In genomic region chr7:44312484-44312883, GRCm38 (mm10) we compare ENCODE assay signal across 35 mouse cellular contexts. TPM values are rescaled to one million over a fixed set of nuclear protein-coding genes. Genes with fewer than 3 reads are reported as not detected.
DNase-seq lines count a peak whose midpoint lies in the region; ATAC-seq and TF ChIP-seq lines count a peak whose summit lies in the region.
"Had no signal": no experiment of that assay in that cellular context is flagged by ENCODE, and none has a peak within 500 bp of the region (broad histone marks: within the 10 kb centered on the region; RNA-seq: fewer than 3 reads in every experiment).

No protein-coding gene starts in this region.

- 0 out of 2 replicates have a peak, but pooled peaks cover 11% of the 10 kb centered on the region for H3K27me3 ChIP-seq in hindbrain, embryonic 13.5 days
- peaks cover 29% of the 10 kb centered on the region; the same call in 1 of the 2 replicates for H3K27me3 ChIP-seq in hindbrain, embryonic 12.5 days
- no peaks in the 10 kb centered on the region for H3K27me3 ChIP-seq in midbrain, embryonic 15.5 days (replicated peaks)
- no peaks in the 10 kb centered on the region for H3K27me3 ChIP-seq in midbrain, embryonic 14.5 days (ENCODE audit: control insufficient read depth, insufficient read depth, low read length)
- peaks cover 64% of the 10 kb centered on the region for H3K27me3 ChIP-seq in forebrain, embryonic 10.5 days (ENCODE audit: poor library complexity, severe bottlenecking)
- H3K27me3 ChIP-seq: stomach, embryonic 15.5 days had no signal

- DNase-seq in left cerebral cortex, adult 2 months (ENCODE audit: extremely low spot score in 1 of 2, low spot score in 2 of 2), result no peak
- no peak for DNase-seq in left cerebral cortex, postnatal 36 days (ENCODE audit: low spot score in 2 of 2)
- DNase-seq in midbrain, embryonic 14.5 days, result no peak
- no peak for DNase-seq in forebrain, embryonic 10.5 days (ENCODE audit: extremely low spot score, low spot score)
- DNase-seq: adrenal gland, postnatal 25 days; cerebellum, adult 9-10 months; gastrocnemius, postnatal 10 days; lung, embryonic 14.5 days; right cerebral cortex, postnatal 25 days; thymus, postnatal 14 days had no signal

- ATAC-seq in hindbrain, embryonic 13.5 days (ENCODE audit: low FRiP score), result no peak
- ATAC-seq in hindbrain, embryonic 12.5 days (ENCODE audit: low FRiP score), result no peak
- no peak for ATAC-seq in midbrain, embryonic 15.5 days (replicated peaks)
- no peak for ATAC-seq in midbrain, embryonic 14.5 days (ENCODE audit: low FRiP score, low TSS enrichment)
- ATAC-seq: hindbrain, embryonic 16.5 days; intestine, embryonic 15.5 days had no signal

- TF ChIP-seq POLR2A in olfactory bulb, adult 2 months (IDR thresholded peaks at IDR 0.05; ENCODE audit: insufficient read depth, low read depth, low read length), result no peak

- peak overlapping the region; percentile 89; the same call in 1 of the 2 replicates for H3K4me2 ChIP-seq in hindbrain, embryonic 13.5 days
- no peak overlapping the region for H3K4me2 ChIP-seq in hindbrain, embryonic 12.5 days (replicated peaks)
- H3K4me2 ChIP-seq in midbrain, embryonic 15.5 days, result peak overlapping the region; percentile 92; the same call in 1 of the 2 replicates
- H3K4me2 ChIP-seq in midbrain, embryonic 14.5 days (ENCODE audit: low read length), result no peak overlapping the region; the same call in 1 of the 2 replicates
- H3K4me2 ChIP-seq: intestine, embryonic 15.5 days; liver, embryonic 15.5 days; lung, embryonic 14.5 days; stomach, embryonic 15.5 days had no signal

- no peak for TF ChIP-seq CTCF in left cerebral cortex, adult 2 months (IDR thresholded peaks at IDR 0.05)
- TF ChIP-seq CTCF in olfactory bulb, adult 2 months (IDR thresholded peaks at IDR 0.05; ENCODE audit: insufficient read depth, low read depth, low read length), result no peak

- H3K36me3 ChIP-seq in hindbrain, embryonic 13.5 days, result peaks cover 46% of the 10 kb centered on the region
- H3K36me3 ChIP-seq in hindbrain, embryonic 12.5 days, result peaks cover 9% of the 10 kb centered on the region; the same call in 1 of the 2 replicates
- H3K36me3 ChIP-seq in midbrain, embryonic 15.5 days (replicated peaks), result peaks cover 33% of the 10 kb centered on the region; the same call in 1 of the 2 replicates
- peaks cover 41% of the 10 kb centered on the region for H3K36me3 ChIP-seq in midbrain, embryonic 14.5 days (ENCODE audit: control insufficient read depth, insufficient read depth, low read length)
- peaks cover 16% of the 10 kb centered on the region for H3K36me3 ChIP-seq in forebrain, embryonic 10.5 days (replicated peaks)
- H3K36me3 ChIP-seq: intestine, embryonic 15.5 days; liver, embryonic 15.5 days; stomach, embryonic 15.5 days had no signal

- no peak overlapping the region for H3K27ac ChIP-seq in hindbrain, embryonic 13.5 days
- no peak overlapping the region for H3K27ac ChIP-seq in hindbrain, embryonic 12.5 days
- H3K27ac ChIP-seq in left cerebral cortex, adult 2 months, result peak overlapping the region; percentile 96
- no peak overlapping the region for H3K27ac ChIP-seq in midbrain, embryonic 15.5 days
- no peak overlapping the region for H3K27ac ChIP-seq in midbrain, embryonic 14.5 days (replicated peaks; ENCODE audit: low read depth, low read length)
- H3K27ac ChIP-seq in olfactory bulb, adult 2 months (ENCODE audit: insufficient read depth, low read depth, low read length), result no peak overlapping the region
- no peak overlapping the region for H3K27ac ChIP-seq in forebrain, embryonic 10.5 days
- H3K27ac ChIP-seq: embryonic facial prominence, embryonic 13.5 days; forebrain, embryonic 12.5 days; intestine, embryonic 15.5 days; kidney, postnatal 0 days; liver, embryonic 15.5 days; stomach, embryonic 15.5 days had no signal

- no peak overlapping the region for H3K4me3 ChIP-seq in hindbrain, embryonic 13.5 days
- H3K4me3 ChIP-seq in hindbrain, embryonic 12.5 days, result no peak overlapping the region
- H3K4me3 ChIP-seq in left cerebral cortex, adult 2 months, result no peak overlapping the region
- H3K4me3 ChIP-seq in midbrain, embryonic 15.5 days, result no peak overlapping the region
- no peak overlapping the region for H3K4me3 ChIP-seq in midbrain, embryonic 14.5 days (replicated peaks; ENCODE audit: low read depth, low read length)
- peak overlapping the region; percentile 75; the same call in 1 of the 2 replicates for H3K4me3 ChIP-seq in olfactory bulb, adult 2 months (ENCODE audit: insufficient read depth, low read depth, low read length)
- H3K4me3 ChIP-seq in forebrain, embryonic 10.5 days, result no peak overlapping the region
- H3K4me3 ChIP-seq: embryonic facial prominence, embryonic 13.5 days; forebrain, embryonic 12.5 days; intestine, embryonic 15.5 days; liver, embryonic 15.5 days; myocyte; stomach, embryonic 15.5 days had no signal

- intact Hi-C loops in left cerebral cortex, adult 2 months (cut with DNase I), result no loop called here
- intact Hi-C loops in left cerebral cortex, postnatal 36 days (cut with DNase I), result loop anchor here (5.0 kb wide), 2 partner anchors 40 to 45 kb away; no protein-coding TSS in a partner anchor

- H3K9ac ChIP-seq in hindbrain, embryonic 13.5 days, result peak overlapping the region; percentile 10; the same call in 1 of the 2 replicates
- no peak overlapping the region for H3K9ac ChIP-seq in hindbrain, embryonic 12.5 days
- H3K9ac ChIP-seq in midbrain, embryonic 15.5 days, result no peak overlapping the region
- no peak overlapping the region for H3K9ac ChIP-seq in midbrain, embryonic 14.5 days (replicated peaks; ENCODE audit: low read length)
- H3K9ac ChIP-seq: embryonic facial prominence, embryonic 13.5 days; forebrain, embryonic 12.5 days; intestine, embryonic 15.5 days; liver, embryonic 15.5 days; lung, embryonic 14.5 days; stomach, embryonic 15.5 days had no signal

- H3K4me1 ChIP-seq in hindbrain, embryonic 13.5 days (replicated peaks), result peaks cover 33% of the 10 kb centered on the region
- H3K4me1 ChIP-seq in hindbrain, embryonic 12.5 days, result peaks cover 20% of the 10 kb centered on the region
- peaks cover 20% of the 10 kb centered on the region for H3K4me1 ChIP-seq in midbrain, embryonic 15.5 days
- peaks cover 13% of the 10 kb centered on the region for H3K4me1 ChIP-seq in midbrain, embryonic 14.5 days (ENCODE audit: control insufficient read depth, insufficient read depth, low read length)
- peaks cover 29% of the 10 kb centered on the region for H3K4me1 ChIP-seq in olfactory bulb, adult 2 months (ENCODE audit: control insufficient read depth, insufficient read depth, low read length)
- H3K4me1 ChIP-seq in forebrain, embryonic 10.5 days, result peaks cover 33% of the 10 kb centered on the region

- H3K9me3 ChIP-seq in hindbrain, embryonic 13.5 days, result no peaks in the 10 kb centered on the region
- H3K9me3 ChIP-seq in hindbrain, embryonic 12.5 days (replicated peaks), result no peaks in the 10 kb centered on the region
- no peaks in the 10 kb centered on the region for H3K9me3 ChIP-seq in midbrain, embryonic 15.5 days
- no peaks in the 10 kb centered on the region for H3K9me3 ChIP-seq in midbrain, embryonic 14.5 days (ENCODE audit: control insufficient read depth, low read length)
- no peaks in the 10 kb centered on the region for H3K9me3 ChIP-seq in forebrain, embryonic 10.5 days
- H3K9me3 ChIP-seq: embryonic facial prominence, embryonic 13.5 days; forebrain, embryonic 12.5 days; intestine, embryonic 15.5 days; liver, embryonic 15.5 days; stomach, embryonic 15.5 days had no signal

- WGBS in hindbrain, embryonic 13.5 days, result 71% methylated on average over 16 of the region's 16 CpGs
- 61% methylated on average over 16 of the region's 16 CpGs for WGBS in hindbrain, embryonic 12.5 days
- 71% methylated on average over 16 of the region's 16 CpGs for WGBS in midbrain, embryonic 15.5 days
- 68% methylated on average over 16 of the region's 16 CpGs for WGBS in midbrain, embryonic 14.5 days
- WGBS in olfactory bulb, adult 2 months, result 70% methylated on average over 16 of the region's 16 CpGs
- WGBS in forebrain, embryonic 10.5 days, result 63% methylated on average over 16 of the region's 16 CpGs

RNA-seq across cellular contexts. Expression of gene Shank1, which starts 2.4 kb away (rescaled TPM):
- polyA plus RNA-seq in hindbrain, embryonic 13.5 days (2015; fragmentation: Nextera tagmentation; extraction: Ambion mirVana), result 31.7 and 32.6 TPM in 2 replicates
- 12.5 and 12.8 TPM in 2 replicates for polyA plus RNA-seq in hindbrain, embryonic 12.5 days (2016; fragmentation: Nextera tagmentation; extraction: Ambion mirVana)
- total RNA-seq in left cerebral cortex, adult 2 months (2021), result 100 to 1,000 TPM; 637 to 705 TPM
- total RNA-seq in left cerebral cortex, postnatal 36 days (2021), result 100 to 1,000 TPM; 586 to 632 TPM
- polyA plus RNA-seq in midbrain, embryonic 15.5 days (2015; fragmentation: Nextera tagmentation; extraction: Ambion mirVana), result 39.8 and 46.5 TPM in 2 replicates
- polyA plus RNA-seq in midbrain, embryonic 14.5 days (2014; fragmentation: Nextera tagmentation; extraction: Ambion mirVana), result 35.1 and 37.8 TPM in 2 replicates
- polyA plus RNA-seq in olfactory bulb, adult 2 months (2012; ENCODE audit: insufficient read depth, insufficient read length, low replicate concordance, missing spikeins), result 51.0 and 92.9 TPM in 2 replicates
- 1.4 TPM in 2 replicates for polyA plus RNA-seq in forebrain, embryonic 10.5 days (2016; fragmentation: Nextera tagmentation; extraction: Ambion mirVana)
- total RNA-seq: liver, adult 2 months had no signal

RNA-seq across cellular contexts. Expression of gene Clec11a, which starts 5.8 kb away (rescaled TPM):
- 3.4 and 3.9 TPM in 2 replicates for polyA plus RNA-seq in hindbrain, embryonic 13.5 days (2015; fragmentation: Nextera tagmentation; extraction: Ambion mirVana)
- 2.0 and 2.9 TPM in 2 replicates for polyA plus RNA-seq in hindbrain, embryonic 12.5 days (2016; fragmentation: Nextera tagmentation; extraction: Ambion mirVana)
- total RNA-seq in left cerebral cortex, adult 2 months (2021), result 1 to 10 TPM; 4.3 TPM
- total RNA-seq in left cerebral cortex, postnatal 36 days (2021), result 1 to 10 TPM; 3.9 to 4.0 TPM
- 3.6 and 3.9 TPM in 2 replicates for polyA plus RNA-seq in midbrain, embryonic 15.5 days (2015; fragmentation: Nextera tagmentation; extraction: Ambion mirVana)
- polyA plus RNA-seq in midbrain, embryonic 14.5 days (2014; fragmentation: Nextera tagmentation; extraction: Ambion mirVana), result 4.6 and 4.7 TPM in 2 replicates
- not detected in 2 replicates for polyA plus RNA-seq in olfactory bulb, adult 2 months (2012; ENCODE audit: insufficient read depth, insufficient read length, low replicate concordance, missing spikeins)
- polyA plus RNA-seq in forebrain, embryonic 10.5 days (2016; fragmentation: Nextera tagmentation; extraction: Ambion mirVana), result 2.5 and 2.9 TPM in 2 replicates

RNA-seq across cellular contexts. Expression of gene Gm15517, which starts 51.2 kb away (rescaled TPM):
- not detected in 2 replicates for polyA plus RNA-seq in hindbrain, embryonic 13.5 days (2015; fragmentation: Nextera tagmentation; extraction: Ambion mirVana)
- not detected in 2 replicates for polyA plus RNA-seq in hindbrain, embryonic 12.5 days (2016; fragmentation: Nextera tagmentation; extraction: Ambion mirVana)
- not detected for total RNA-seq in left cerebral cortex, adult 2 months (2021)
- not detected for total RNA-seq in left cerebral cortex, postnatal 36 days (2021)
- polyA plus RNA-seq in midbrain, embryonic 15.5 days (2015; fragmentation: Nextera tagmentation; extraction: Ambion mirVana), result not detected in 2 replicates
- 1.8 TPM in 1 of 2 replicates, not detected in the other for polyA plus RNA-seq in midbrain, embryonic 14.5 days (2014; fragmentation: Nextera tagmentation; extraction: Ambion mirVana)
- not detected in 2 replicates for polyA plus RNA-seq in olfactory bulb, adult 2 months (2012; ENCODE audit: insufficient read depth, insufficient read length, low replicate concordance, missing spikeins)
- polyA plus RNA-seq in forebrain, embryonic 10.5 days (2016; fragmentation: Nextera tagmentation; extraction: Ambion mirVana), result 1.2 TPM in 1 of 2 replicates, not detected in the other
- total RNA-seq: adrenal gland, adult 18-20 months; adrenal gland, postnatal 25 days; gastrocnemius, postnatal 10 days; heart, postnatal 25 days; layer of hippocampus, postnatal 10 days; left cerebral cortex, adult 18-20 months; liver, adult 2 months had no signal
- polyA plus RNA-seq: embryonic facial prominence, embryonic 13.5 days; forebrain, embryonic 12.5 days; heart, embryonic 14.5 days; hindbrain, embryonic 16.5 days; intestine, embryonic 15.5 days; kidney, adult 2 months; kidney, postnatal 0 days; large intestine, adult 2 months; limb, embryonic 11.5 days; liver, adult 2 months; liver, embryonic 15.5 days; lung, embryonic 14.5 days; myocyte; neural tube, embryonic 14.5 days; stomach, embryonic 15.5 days had no signal

RNA-seq across cellular contexts. Expression of gene Acp4, which starts 55.3 kb away (rescaled TPM):
- 0.10 TPM in 1 of 2 replicates, not detected in the other for polyA plus RNA-seq in hindbrain, embryonic 13.5 days (2015; fragmentation: Nextera tagmentation; extraction: Ambion mirVana)
- not detected in 2 replicates for polyA plus RNA-seq in hindbrain, embryonic 12.5 days (2016; fragmentation: Nextera tagmentation; extraction: Ambion mirVana)
- not detected for total RNA-seq in left cerebral cortex, adult 2 months (2021)
- total RNA-seq in left cerebral cortex, postnatal 36 days (2021), result not detected
- 0.21 TPM in 1 of 2 replicates, not detected in the other for polyA plus RNA-seq in midbrain, embryonic 15.5 days (2015; fragmentation: Nextera tagmentation; extraction: Ambion mirVana)
- polyA plus RNA-seq in midbrain, embryonic 14.5 days (2014; fragmentation: Nextera tagmentation; extraction: Ambion mirVana), result not detected in 2 replicates
- polyA plus RNA-seq in olfactory bulb, adult 2 months (2012; ENCODE audit: insufficient read depth, insufficient read length, low replicate concordance, missing spikeins), result not detected in 2 replicates
- polyA plus RNA-seq in forebrain, embryonic 10.5 days (2016; fragmentation: Nextera tagmentation; extraction: Ambion mirVana), result 0.12 TPM in 1 of 2 replicates, not detected in the other
- total RNA-seq: adrenal gland, adult 18-20 months; adrenal gland, postnatal 25 days; gastrocnemius, postnatal 10 days; heart, postnatal 25 days; layer of hippocampus, postnatal 10 days; left cerebral cortex, adult 18-20 months; liver, adult 2 months had no signal
- polyA plus RNA-seq: brain, embryonic 14.5 days; gonadal fat pad, adult 2 months; heart, embryonic 14.5 days; hindbrain, embryonic 16.5 days; intestine, embryonic 15.5 days; kidney, adult 2 months; kidney, postnatal 0 days; large intestine, adult 2 months; liver, adult 2 months; neural tube, embryonic 14.5 days; stomach, embryonic 15.5 days; urinary bladder, adult 2 months had no signal

Comparison
In these comparisons a context has a peak if more than half of its experiments do, and no peak if none do; other contexts are left out.
1. H3K4me2 ChIP-seq: peak in hindbrain, embryonic 13.5 days (single experiment) and midbrain, embryonic 15.5 days (single experiment); none in hindbrain, embryonic 12.5 days (single experiment) and midbrain, embryonic 14.5 days (single experiment).